Mouse (Mus musculus): Measurements from ENCODE around the gene Hmga2.
"Not testable (repeated sequence)": the region's sequence is repeated elsewhere in the genome, so short reads cannot be mapped to it uniquely, and the experiment has no call there.

The Hmga2 gene

DNA sequence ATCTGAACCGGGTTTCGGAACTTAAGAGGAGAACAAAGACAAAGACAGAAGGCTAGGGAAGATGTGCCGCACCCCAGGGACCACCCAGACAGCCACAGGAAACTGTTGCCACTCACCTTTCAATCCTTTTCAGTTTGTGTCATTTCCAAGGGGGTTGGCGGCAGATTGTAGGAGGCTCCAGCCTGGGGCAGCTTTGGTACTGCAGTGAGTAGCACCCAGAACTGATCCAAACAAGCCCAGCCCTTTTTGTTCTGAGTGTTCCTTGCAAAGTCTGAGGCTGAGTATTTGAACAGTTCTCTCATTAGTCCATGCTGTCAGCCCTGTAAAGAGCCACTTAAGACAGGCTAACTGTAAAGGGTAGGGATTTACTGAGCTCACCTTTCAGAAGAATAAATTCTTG, 136.9 kb downstream of the Hmga2 start:
- DNase-seq, result no peak

DNA sequence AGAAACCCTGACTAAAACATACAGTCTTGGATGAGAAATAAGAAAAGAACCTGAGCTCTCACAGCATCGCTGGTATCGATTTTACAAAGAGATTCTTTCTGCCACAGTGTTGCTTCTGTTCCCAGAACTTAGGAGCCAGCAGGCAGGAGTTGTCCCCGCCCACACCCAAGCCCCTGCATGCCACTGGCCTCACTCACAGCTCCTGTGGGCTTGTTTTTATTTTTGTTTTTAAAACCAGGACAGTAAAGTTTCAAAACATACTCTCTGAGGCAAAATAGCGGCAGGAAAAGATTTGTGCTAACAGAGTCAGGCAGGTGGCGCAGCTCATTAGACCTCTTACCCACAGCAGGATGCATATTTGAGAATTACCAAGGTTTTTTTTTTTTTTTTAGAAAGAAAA, 137.4 kb downstream of the Hmga2 start:
- DNase-seq, result no peak

DNA sequence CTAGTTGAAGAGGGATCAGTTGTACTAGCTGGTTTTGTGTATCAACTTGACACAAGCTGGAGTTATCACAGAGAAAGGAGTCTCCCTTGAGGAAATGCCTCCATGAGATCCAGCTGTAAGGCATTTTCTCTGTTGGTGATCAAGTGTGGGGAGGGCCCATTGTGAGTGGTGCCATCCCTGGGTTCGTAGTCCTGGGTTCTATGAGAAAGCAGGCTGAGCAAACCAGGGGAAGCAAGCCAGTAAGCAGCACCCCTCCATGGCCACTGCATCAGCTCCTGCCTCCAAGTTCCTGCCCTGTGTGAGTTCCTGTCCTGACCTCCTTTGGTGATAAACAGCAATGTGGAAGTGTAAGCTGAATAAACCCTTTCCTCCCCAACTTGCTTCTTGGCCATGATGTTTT, 137.8 kb downstream of the Hmga2 start:
- not testable (repeated sequence) for DNase-seq

GRCm38 (mm10) chr10:120327946-120328345, 148.3 kb downstream of the Hmga2 start:
- no peak for DNase-seq

- DNase-seq, result no peak
Observed at GRCm38 (mm10) chr10:120323584-120324203, 152.6 kb downstream of the Hmga2 start.

DNA sequence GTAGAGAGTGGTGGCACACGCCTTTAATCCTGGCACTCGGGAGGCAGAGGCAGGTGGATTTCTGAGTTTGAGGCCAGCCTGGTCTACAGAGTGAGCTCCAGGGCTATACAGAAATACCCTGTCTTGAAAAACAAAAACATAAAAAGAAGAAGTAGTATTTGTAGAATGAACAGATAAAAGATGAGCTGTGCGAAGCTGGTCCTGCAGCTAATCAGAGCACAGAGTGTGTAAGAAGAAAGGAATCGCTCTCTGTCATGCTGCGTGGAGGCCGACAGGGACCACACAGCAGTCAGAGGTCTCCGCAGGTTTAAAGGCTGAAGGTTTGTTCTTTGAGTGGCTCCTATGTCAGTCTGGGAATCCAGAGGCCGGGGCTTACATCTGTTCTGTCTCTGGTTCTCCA, 153.5 kb downstream of the Hmga2 start:
- no peak for DNase-seq

- no peak for DNase-seq
Observed at GRCm38 (mm10) chr10:120319614-120320013, 156.7 kb downstream of the Hmga2 start.

Data from kidney, adult 9 months (tissue).